Mouse (Mus musculus) heart, adult 2 months (tissue): ENCODE data around the gene Nop9. TPM values are rescaled to one million over a fixed set of nuclear protein-coding genes. Genes with fewer than 3 reads are reported as not detected.
"Not testable (repeated sequence)": the region's sequence is repeated elsewhere in the genome, so short reads cannot be mapped to it uniquely, and the experiment has no call there.

ENCODE experiments used
- DNase-seq, 2 experiments: peaks; one replicate each; pipeline ENCODE4 v3.0.0; 2021
- H3K27ac ChIP-seq: fragments of 200-600 bp; 2 replicates; pipeline ENCODE4 v1.8.1; 2022
- H3K27me3 ChIP-seq: fragments of 200-500 bp; 2 replicates; pipeline ENCODE4 v1.6.1; 2012; ENCODE audit warnings: mild to moderate bottlenecking, low read length, inconsistent platforms, mixed read lengths; ENCODE audit not compliant: control insufficient read depth, insufficient read depth
- H3K36me3 ChIP-seq: fragments of 200-500 bp; 2 replicates; pipeline ENCODE4 v1.6.1; 2012; ENCODE audit warnings: low read length, inconsistent platforms; ENCODE audit not compliant: control insufficient read depth, insufficient read depth
- H3K4me1 ChIP-seq: fragments of 200-500 bp; 2 replicates; pipeline ENCODE4 v1.6.1; 2011; ENCODE audit warnings: low read length; ENCODE audit not compliant: control insufficient read depth, insufficient read depth
- H3K4me3 ChIP-seq: fragments of 200-600 bp; 2 replicates; pipeline ENCODE4 v1.8.1; 2022
- H3K79me2 ChIP-seq: fragments of 200-500 bp; replicated peaks from 2 replicates; pipeline ENCODE4 v1.6.1; 2012; ENCODE audit warnings: mild to moderate bottlenecking, inconsistent platforms, low read length, moderate library complexity, mixed read lengths; ENCODE audit not compliant: control insufficient read depth, insufficient read depth
- H3K9ac ChIP-seq: fragments of 200-500 bp; 2 replicates; pipeline ENCODE4 v1.6.1; 2012; ENCODE audit warnings: low read depth, mild to moderate bottlenecking, control low read depth, inconsistent platforms, low read length, mixed read lengths
- CTCF ChIP-seq: fragments of 200-600 bp; IDR thresholded peaks from 2 replicates; pipeline ENCODE4 v1.8.1; 2022; ENCODE audit warnings: antibody characterized with exemption, mild to moderate bottlenecking, moderate library complexity
- EP300 ChIP-seq: fragments of 200-500 bp; IDR thresholded peaks from 2 replicates; pipeline ENCODE4 v1.6.1; 2011; ENCODE audit warnings: low read depth, low read length, control low read depth; ENCODE audit not compliant: insufficient read depth
- POLR2A ChIP-seq: fragments of 200-500 bp; IDR thresholded peaks from 2 replicates; pipeline ENCODE4 v1.6.1; 2011; ENCODE audit warnings: mild to moderate bottlenecking, low read depth, low read length, control low read depth; ENCODE audit not compliant: insufficient read depth
- WGBS: fragments of 180-500 bp; shearing (Covaris S2); methylation state at CpG from one replicate; pipeline ENCODE4 v1.1.7; 2018; 5-methylcytosine and 5-hydroxymethylcytosine counted together
- intact Hi-C: fragments of 180-260 bp; cut with DNase I; formaldehyde crosslinking; loops from one replicate; pipeline ENCODE4 v1.15.1; 2025
- polyA plus RNA-seq: library from polyadenylated mRNA; depleted of rRNA; stranded (reverse); fragments of >200 nt; gene quantifications from 2 replicates; pipeline ENCODE4 v1.2.3, GENCODE M21; 2012
- total RNA-seq, 2 experiments: library from RNA; stranded (reverse); gene quantifications; 2 replicates each; pipeline ENCODE4 v1.2.3; 2021

Gene Nop9
- total and polyA plus RNA-seq, 3 experiments, result 8.3 to 11.4 (median 10.1) TPM

GRCm38 (mm10) chr14:55745861-55746237 is 356 bp downstream of the Nop9 start:
- no peaks in the 10 kb centered on the region for H3K27me3 ChIP-seq
- H3K4me1 ChIP-seq, result peaks cover 4% of the 10 kb centered on the region
- WGBS, result under 1% methylated on average over 31 of the region's 31 CpGs
- no peak for DNase-seq
- H3K79me2 ChIP-seq, result no peaks in the 10 kb centered on the region
- peak overlapping the region; percentile 82 for H3K9ac ChIP-seq
- no peaks in the 10 kb centered on the region for H3K36me3 ChIP-seq
- peak overlapping the region; percentile 89 for H3K4me3 ChIP-seq
- intact Hi-C loops, result loop anchor here (2.0 kb wide), 1 partner anchor 117 kb away; no protein-coding TSS in a partner anchor
- 0 out of 2 replicates have a peak, but pooled peaks have one; percentile 0 for TF ChIP-seq CTCF
- no peak for TF ChIP-seq POLR2A
- H3K27ac ChIP-seq, result peak overlapping the region; percentile 85

- Histone ChIP-seq H3K9ac (no peak overlapping the region), H3K36me3 (no peaks in the 10 kb centered on the region), H3K27ac (no peak overlapping the region), H3K79me2 (no peaks in the 10 kb centered on the region), H3K4me3 (no peak overlapping the region), H3K27me3 (no peaks in the 10 kb centered on the region), H3K4me1 (peaks cover 4% of the 10 kb centered on the region)
- DNase-seq, result no peak
- intact Hi-C loops, result no loop called here
- TF ChIP-seq POLR2A (no peak), EP300 (no peak), CTCF (no peak)
- 80% methylated on average over 10 of the region's 10 CpGs for WGBS
Measured at GRCm38 (mm10) chr14:55747051-55747847, 1.8 kb downstream of the Nop9 start.

GRCm38 (mm10) chr14:55757566-55757965 is 12.1 kb downstream of the Nop9 start:
- no peaks in the 10 kb centered on the region for H3K36me3 ChIP-seq
- DNase-seq, result no peak
- no peaks in the 10 kb centered on the region for H3K79me2 ChIP-seq
- no peak for TF ChIP-seq POLR2A
- no peak for TF ChIP-seq EP300
- no peak for TF ChIP-seq CTCF
- no peak overlapping the region for H3K27ac ChIP-seq
- intact Hi-C loops, result no loop called here
- no peak overlapping the region for H3K4me3 ChIP-seq
- peaks cover 3% of the 10 kb centered on the region for H3K4me1 ChIP-seq
- H3K9ac ChIP-seq, result no peak overlapping the region
- 0 out of 2 replicates have a peak, but pooled peaks cover 2% of the 10 kb centered on the region for H3K27me3 ChIP-seq
- 17% methylated on average over 6 of the region's 6 CpGs for WGBS

GRCm38 (mm10) chr14:55758363-55758784 is 12.9 kb downstream of the Nop9 start, which contains the start of gene Cideb:
Gene Cideb, minus strand, starts transcription at chr14:55758458.
- H3K36me3 ChIP-seq, result no peaks in the 10 kb centered on the region
- H3K79me2 ChIP-seq, result no peaks in the 10 kb centered on the region
- intact Hi-C loops, result no loop called here
- H3K4me3 ChIP-seq, result no peak within 1 kb of the TSS
- peak in 1 of 2 experiments; percentile 36 for DNase-seq
- no peak for TF ChIP-seq POLR2A
- TF ChIP-seq CTCF, result peak; percentile 83
- no peak within 1 kb of the TSS for H3K9ac ChIP-seq
- no peak within 1 kb of the TSS for H3K27ac ChIP-seq
- WGBS, result 17% methylated on average over 8 of the region's 8 CpGs
- H3K4me1 ChIP-seq, result peaks cover 7% of the 10 kb centered on the region
- H3K27me3 ChIP-seq, result 0 out of 2 replicates have a peak, but pooled peaks cover 2% of the 10 kb centered on the region

GRCm38 (mm10) chr14:55760156-55760555 is 14.7 kb downstream of the Nop9 start:
- peak overlapping the region; percentile 36 for H3K4me3 ChIP-seq
- DNase-seq, result peak; percentile 85 to 88
- peak; percentile 82 for TF ChIP-seq CTCF
- intact Hi-C loops, H3K36me3 ChIP-seq, H3K9ac ChIP-seq, H3K27ac ChIP-seq, H3K27me3 ChIP-seq, H3K4me1 ChIP-seq, H3K79me2 ChIP-seq: not testable (repeated sequence)
- WGBS, result 4% methylated on average over 6 of the region's 6 CpGs

GRCm38 (mm10) chr14:55761163-55761562 is 15.7 kb downstream of the Nop9 start, which contains the start of gene Ltb4r2:
Gene Ltb4r2, plus strand, starts transcription at chr14:55761428.
- peak within 1 kb of the TSS; percentile 97 for H3K9ac ChIP-seq
- DNase-seq, result no peak
- peak within 1 kb of the TSS; percentile 55 for H3K27ac ChIP-seq
- H3K79me2 ChIP-seq, result no peaks in the 10 kb centered on the region
- no peak for TF ChIP-seq EP300
- TF ChIP-seq CTCF, result no peak
- no peak for TF ChIP-seq POLR2A
- 0 out of 2 replicates have a peak, but pooled peaks cover 2% of the 10 kb centered on the region for H3K27me3 ChIP-seq
- peaks cover 9% of the 10 kb centered on the region for H3K4me1 ChIP-seq
- 91% methylated on average over 6 of the region's 6 CpGs for WGBS
- intact Hi-C loops, result no loop called here
- H3K36me3 ChIP-seq, result no peaks in the 10 kb centered on the region
- peak within 1 kb of the TSS; percentile 65 for H3K4me3 ChIP-seq
